Mouse (Mus musculus) cerebellum, adult 9-11 months (tissue): ENCODE data around the gene Gm38393.

Experiments
- DNase-seq: peaks from one replicate; pipeline ENCODE4 v3.0.0; 2022

Gm38393 gene

DNA sequence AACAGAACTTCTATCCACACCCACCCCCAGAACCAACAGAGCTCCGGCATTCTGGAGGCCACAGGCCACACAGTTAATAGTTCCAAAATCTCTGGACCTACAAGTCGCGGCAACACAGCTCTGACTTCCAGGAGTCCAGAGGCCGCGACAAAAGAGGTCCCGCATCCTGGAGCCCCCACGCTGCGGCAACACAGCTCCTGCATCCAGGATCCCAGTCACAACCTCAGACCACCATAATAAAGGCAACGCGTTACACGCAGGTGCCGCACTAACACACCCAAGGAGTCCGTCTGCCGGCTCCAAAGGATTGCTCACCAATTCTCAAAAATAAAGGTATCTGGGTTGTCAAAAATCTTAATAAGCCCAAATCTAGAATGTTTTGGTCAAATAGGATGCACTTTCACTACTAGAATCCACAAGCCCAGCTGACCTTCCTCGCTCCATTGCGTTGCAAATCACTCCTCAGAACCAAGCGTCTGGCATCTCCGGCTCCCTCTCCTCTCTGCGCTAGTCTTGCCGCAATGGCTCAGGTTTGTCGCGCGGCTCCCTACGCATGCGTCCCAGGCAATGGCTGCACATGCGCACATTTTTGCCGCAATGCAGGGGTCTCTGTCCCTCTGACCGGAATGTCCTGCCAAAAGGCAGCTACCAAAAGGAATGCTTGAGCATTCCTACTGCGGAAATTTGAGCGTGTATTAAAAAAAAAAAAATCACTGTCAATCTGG is at the start of gene Gm38393, which contains the start of gene Snurf:
TSS of gene Gm38393 (minus strand) at position 459 of the 725 bp plus-strand sequence.
TSS of gene Snurf (minus strand) at position 444 of the 725 bp plus-strand sequence.
- DNase-seq = peak; percentile 93

DNA sequence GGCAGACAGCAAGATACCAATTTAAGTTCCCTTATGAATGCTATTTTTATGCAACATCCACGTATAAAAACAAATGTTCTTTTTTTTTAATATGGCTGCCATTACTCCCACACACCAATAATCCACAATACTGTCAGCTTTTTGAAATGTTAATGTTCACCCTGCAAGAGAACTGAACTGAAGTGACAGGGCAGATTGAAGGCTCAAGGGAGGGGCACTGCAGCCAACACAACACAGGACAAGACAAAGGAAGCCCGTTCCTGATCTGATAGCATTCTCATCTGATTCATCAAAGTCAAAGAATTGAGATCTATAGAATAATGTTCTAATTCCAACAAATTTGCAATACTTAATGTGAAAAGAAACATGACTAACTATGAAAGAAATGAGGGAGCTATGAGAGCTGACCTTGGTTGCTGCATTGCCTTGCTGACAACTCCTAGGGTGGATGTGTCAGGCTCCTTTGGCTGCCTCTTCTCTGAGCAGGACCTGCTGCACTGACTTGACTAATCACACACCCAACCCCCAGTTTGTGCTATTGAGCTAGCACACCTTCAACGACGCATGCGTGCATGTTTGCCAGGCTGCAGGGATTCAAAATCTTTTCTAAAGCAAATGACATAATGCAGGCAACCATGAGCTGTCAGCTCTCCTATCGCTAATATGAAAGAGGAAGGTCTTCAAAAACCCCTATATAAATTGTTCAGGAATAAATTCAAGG is 42.8 kb upstream of the Gm38393 start:
- DNase-seq = peak; percentile 80

DNA sequence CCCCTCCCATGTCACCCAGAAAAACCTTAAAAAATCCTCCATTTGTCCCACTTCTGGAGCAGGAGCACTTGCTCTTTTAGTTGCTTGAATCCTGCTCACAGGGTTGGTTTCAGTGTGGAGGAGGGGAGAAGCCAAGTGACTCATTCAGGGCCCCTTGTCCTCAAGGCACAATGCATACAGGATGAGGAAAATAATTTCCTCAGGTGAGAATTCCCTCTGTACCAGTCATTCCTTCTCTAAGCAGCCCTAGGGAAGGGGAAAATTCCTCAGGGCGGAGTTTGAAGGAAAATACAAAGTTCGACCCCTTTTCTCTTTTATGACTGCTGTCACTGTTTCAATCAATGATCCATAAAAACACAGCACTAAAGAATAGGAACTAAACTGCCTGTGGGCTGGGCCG is 8.3 kb upstream of the Gm38393 start:
- no peak for DNase-seq

DNA sequence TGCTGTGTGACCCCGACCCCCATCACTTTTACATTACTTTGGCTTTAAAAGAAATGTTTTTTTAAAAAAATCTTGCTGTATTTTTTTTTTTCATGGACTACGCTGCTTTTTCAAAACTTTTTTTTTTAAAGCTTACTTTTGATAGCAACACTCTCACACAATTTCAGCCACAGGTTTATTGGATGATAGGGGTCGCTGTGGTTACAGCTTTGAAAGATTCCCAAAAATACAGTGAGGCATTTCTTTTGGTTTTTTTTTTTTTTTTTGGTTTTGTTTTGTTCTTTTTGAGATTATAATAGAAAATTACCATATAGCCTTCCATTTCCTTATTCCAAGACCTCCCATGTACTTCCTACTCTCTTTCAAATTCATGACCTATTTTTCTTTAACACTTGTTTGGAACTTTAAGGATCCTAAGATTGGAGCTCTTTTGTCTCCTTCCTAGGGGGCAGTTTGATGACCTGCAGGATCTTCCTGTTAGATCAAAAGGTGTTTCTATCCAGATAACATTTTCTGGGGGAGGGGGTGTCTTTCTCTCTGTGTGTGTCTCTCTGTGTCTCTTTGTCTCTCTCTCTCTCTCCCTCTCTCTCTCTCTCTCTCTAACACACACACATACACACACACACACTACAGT is 3.0 kb upstream of the Gm38393 start:
- DNase-seq = no peak

DNA sequence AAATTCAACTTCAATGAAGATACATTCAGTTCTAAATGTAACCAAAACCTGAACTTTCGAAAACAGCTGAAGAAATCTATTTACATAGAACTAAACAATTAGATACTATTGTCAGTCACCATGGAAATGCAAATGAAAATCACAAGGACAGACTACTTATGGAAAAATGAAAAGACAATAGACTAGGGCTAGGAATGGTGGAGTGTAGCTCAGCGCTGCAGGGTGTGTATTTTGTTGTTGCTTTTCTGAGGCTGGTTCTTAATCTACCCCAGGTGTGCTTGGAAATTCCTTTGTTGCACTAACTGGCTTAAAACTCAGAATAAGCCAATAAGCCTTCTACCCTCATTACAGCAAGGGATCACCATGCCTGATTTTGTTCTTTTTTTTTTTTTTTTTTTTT is 1.4 kb upstream of the Gm38393 start:
- DNase-seq = no peak

DNA sequence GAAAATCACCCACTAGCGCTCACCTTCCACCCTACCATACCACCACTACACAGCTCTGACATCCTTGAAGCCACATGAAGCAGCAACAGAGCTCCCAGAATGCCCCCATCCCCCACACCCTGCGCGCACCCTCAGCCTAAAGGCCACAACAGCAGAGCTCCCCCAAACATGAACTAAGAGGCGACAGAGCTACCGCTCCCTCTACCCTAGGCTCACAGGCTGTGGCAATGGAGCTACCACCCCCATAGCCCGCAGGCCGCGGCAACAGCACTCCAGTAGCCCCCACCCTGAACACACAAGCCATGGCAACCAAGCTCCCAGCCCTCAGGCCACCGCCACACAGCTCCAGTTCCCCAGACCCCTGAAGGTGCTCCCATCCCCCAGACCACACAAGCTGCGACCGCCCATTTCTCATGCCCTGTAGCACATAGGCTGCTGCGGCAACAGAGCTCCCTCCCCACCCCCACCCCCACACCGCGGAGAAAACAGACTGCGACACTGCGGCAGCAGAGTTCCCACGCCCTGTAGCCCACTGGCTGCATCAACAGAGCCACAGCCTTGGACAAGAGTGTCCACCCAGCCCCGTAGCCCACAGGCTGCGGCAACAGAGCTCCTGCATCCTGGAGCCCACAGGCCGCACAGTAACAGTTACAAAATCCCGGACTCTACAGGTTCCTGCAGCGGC is 801 bp downstream of the Gm38393 start:
- DNase-seq = peak; percentile 71

DNA sequence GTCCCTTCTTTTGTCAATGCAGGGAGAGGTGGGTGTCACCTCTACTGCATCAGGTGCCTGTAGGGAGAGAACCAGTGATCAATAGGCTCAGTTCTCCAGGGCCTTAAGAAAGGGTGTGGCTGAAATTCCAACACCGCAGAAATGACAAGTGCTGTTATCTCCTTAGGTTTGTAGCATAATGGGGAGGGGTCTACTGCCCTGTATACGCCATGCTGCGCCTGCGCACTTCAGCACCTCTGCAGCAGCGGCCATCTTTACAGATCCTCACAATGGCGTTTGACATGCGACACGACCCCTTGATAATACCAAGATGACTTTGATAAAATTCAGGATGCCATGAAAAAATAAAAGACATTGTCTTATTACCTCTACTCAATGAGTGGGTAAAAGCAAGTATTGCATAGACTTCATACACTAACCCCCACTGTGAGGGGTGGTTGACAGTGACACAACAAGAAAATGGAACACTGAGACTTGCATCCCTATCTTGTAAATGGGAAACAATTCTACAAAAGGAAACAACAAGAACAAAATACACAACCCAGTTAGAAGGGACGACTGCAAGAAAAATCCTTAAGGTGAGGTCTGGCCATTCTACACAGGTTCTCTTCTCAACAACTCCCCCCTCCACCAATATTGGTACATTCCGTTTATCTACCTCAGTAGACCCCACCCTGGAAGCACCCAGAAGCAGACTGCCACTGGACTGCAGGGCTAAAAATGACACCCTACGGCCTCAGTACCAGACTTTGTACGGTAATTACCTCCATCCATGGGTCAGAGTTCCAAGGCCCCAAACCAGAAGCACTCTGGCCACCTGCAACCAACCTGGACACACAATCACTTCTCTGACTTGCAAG is 1.6 kb downstream of the Gm38393 start:
- peak; percentile 67 for DNase-seq

DNA sequence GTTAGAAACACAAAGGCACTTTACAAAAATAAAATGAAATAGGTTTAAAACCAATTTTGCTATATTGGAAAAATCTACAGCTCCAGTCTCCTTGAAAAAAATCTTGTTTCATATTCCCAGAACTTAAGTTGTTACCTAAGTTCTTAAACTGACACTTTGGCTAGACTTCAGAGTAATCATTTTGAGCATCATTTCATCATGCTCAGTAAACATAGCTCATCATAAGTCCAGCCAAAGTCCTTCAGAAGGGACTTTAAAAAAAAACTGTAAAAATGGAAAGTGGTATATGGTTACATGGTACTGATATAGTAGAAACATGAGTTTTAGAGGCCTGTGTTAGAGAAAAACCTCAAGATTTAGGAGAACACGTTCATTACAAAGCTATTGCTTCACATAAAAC is 26.2 kb downstream of the Gm38393 start:
- DNase-seq = no peak
